ENCODE assay signal across 22 mouse cellular contexts in genomic region chr19:25547086-25547643, GRCm38 (mm10). TPM values are rescaled to one million over a fixed set of nuclear protein-coding genes. Genes with fewer than 3 reads are reported as not detected.
DNase-seq lines count a peak whose midpoint lies in the region; ATAC-seq and TF ChIP-seq lines count a peak whose summit lies in the region.
"Had no signal": no experiment of that assay in that cellular context is flagged by ENCODE, and none has a peak within 500 bp of the region (broad histone marks: within the 10 kb centered on the region; RNA-seq: fewer than 3 reads in every experiment).

No protein-coding gene starts in this region.

- no peak overlapping the region for H3K27ac ChIP-seq in CH12.LX (ENCODE audit: insufficient read depth, low read depth)
- H3K27ac ChIP-seq in liver, embryonic 12.5 days, result no peak overlapping the region
- H3K27ac ChIP-seq: embryonic facial prominence, embryonic 10.5 days; forebrain, embryonic 13.5 days; gastrocnemius, adult 2 months; heart, embryonic 13.5 days; hindbrain, embryonic 15.5 days had no signal

- no peaks in the 10 kb centered on the region for H3K27me3 ChIP-seq in CH12.LX (replicated peaks)
- no peaks in the 10 kb centered on the region for H3K27me3 ChIP-seq in liver, embryonic 12.5 days (replicated peaks)
- H3K27me3 ChIP-seq: forebrain, embryonic 13.5 days had no signal

- peak; percentile 68 for ATAC-seq in neutrophil, adult 5-6 weeks (ENCODE audit: extremely low read depth, insufficient number of reproducible peaks, low FRiP score, poor library complexity, severe bottlenecking)
- ATAC-seq in liver, embryonic 12.5 days, result no peak
- ATAC-seq in cerebellum, adult (ENCODE audit: insufficient number of reproducible peaks, low FRiP score, low TSS enrichment), result no peak
- ATAC-seq: forebrain, embryonic 13.5 days; forebrain, postnatal 0 days had no signal

- no peak for TF ChIP-seq CTCF in CH12.LX (conservative IDR thresholded peaks at IDR 0.05 in 1 of 2, IDR thresholded peaks at IDR 0.05 in 1 of 2; ENCODE audit: low read depth in 2 of 2, low read length in 2 of 2)

- peaks cover 8% of the 10 kb centered on the region for H3K9me3 ChIP-seq in CH12.LX (replicated peaks; ENCODE audit: low read length)
- H3K9me3 ChIP-seq in liver, embryonic 12.5 days (replicated peaks), result no peaks in the 10 kb centered on the region
- H3K9me3 ChIP-seq: forebrain, embryonic 13.5 days; heart, embryonic 13.5 days; hindbrain, embryonic 15.5 days had no signal

- H3K4me1 ChIP-seq in CH12.LX (ENCODE audit: control insufficient read depth in 1 of 2, insufficient read depth in 2 of 2), result peaks cover 9 to 67% of the 10 kb centered on the region in 2 experiments; a peak in 3 of 4 replicates
- no peaks in the 10 kb centered on the region for H3K4me1 ChIP-seq in liver, embryonic 12.5 days
- H3K4me1 ChIP-seq: embryonic facial prominence, embryonic 10.5 days; heart, embryonic 13.5 days had no signal

- in situ Hi-C loops in CH12.LX (cut with MboI; ENCODE audit: low pct_ligation_motif_present, low pct_unique_long_range_greater_than_20kb, low sequenced_read_pairs), result loop anchor here (5.0 kb wide), 1 partner anchor 90 kb away; no protein-coding TSS in a partner anchor

- peak; percentile 92 for TF ChIP-seq EP300 in CH12.LX (IDR thresholded peaks at IDR 0.05; ENCODE audit: low read length)

- peak overlapping the region; percentile 29; the same call in 1 of the 2 replicates for H3K4me2 ChIP-seq in CH12.LX (ENCODE audit: insufficient read depth, low read depth, poor library complexity, severe bottlenecking)
- no peak overlapping the region for H3K4me2 ChIP-seq in liver, embryonic 12.5 days
- H3K4me2 ChIP-seq: forebrain, embryonic 13.5 days; heart, embryonic 13.5 days; hindbrain, embryonic 15.5 days had no signal

- DNase-seq in lung, postnatal 25 days (ENCODE audit: low spot score), result peak; percentile 8
- DNase-seq in lung, adult 18-20 months, result no peak
- peak; percentile 71 for DNase-seq in CH12.LX (ENCODE audit: extremely low read depth)
- peak; percentile 54 to 56 for DNase-seq in spleen, postnatal 36 days (ENCODE audit: low spot score in 2 of 2)
- DNase-seq in yolk sac, embryonic 10.5 days (ENCODE audit: low spot score), result no peak
- DNase-seq: adrenal gland, adult 8-10 months; adrenal gland, postnatal 36 days; cerebellum, adult 2 months; cerebellum, postnatal 10 days; forebrain, postnatal 0 days; gastrocnemius, adult 2 months; gastrocnemius, postnatal 25 days; heart, postnatal 36 days had no signal

- dilution Hi-C loops in CH12.LX (cut with MboI; ENCODE audit: extremely low pct_ligation_motif_present, extremely low pct_unique_long_range_greater_than_20kb, low sequenced_read_pairs), result no loop called here

- no peak overlapping the region for H3K4me3 ChIP-seq in CH12.LX (replicated peaks in 1 of 3; ENCODE audit: low read depth in 2 of 3, low read length in 2 of 3, poor library complexity in 1 of 3)
- no peak overlapping the region for H3K4me3 ChIP-seq in liver, embryonic 12.5 days
- H3K4me3 ChIP-seq: embryonic facial prominence, embryonic 10.5 days; forebrain, embryonic 13.5 days; gastrocnemius, adult 2 months; heart, embryonic 13.5 days; hindbrain, embryonic 15.5 days had no signal

- H3K36me3 ChIP-seq in CH12.LX (replicated peaks in 1 of 2; ENCODE audit: control insufficient read depth in 1 of 2, insufficient read depth in 1 of 2, low read length in 1 of 2), result no peaks in the 10 kb centered on the region
- no peaks in the 10 kb centered on the region for H3K36me3 ChIP-seq in liver, embryonic 12.5 days
- H3K36me3 ChIP-seq: embryonic facial prominence, embryonic 10.5 days; heart, embryonic 13.5 days; hindbrain, embryonic 15.5 days had no signal

- H3K9ac ChIP-seq in CH12.LX (ENCODE audit: insufficient read depth, low read depth), result no peak overlapping the region
- H3K9ac ChIP-seq in liver, embryonic 12.5 days, result no peak overlapping the region
- H3K9ac ChIP-seq: forebrain, embryonic 13.5 days; forebrain, postnatal 0 days; heart, embryonic 13.5 days; hindbrain, embryonic 15.5 days had no signal

- H3K79me2 ChIP-seq in CH12.LX (replicated peaks; ENCODE audit: control insufficient read depth, extremely low read depth, insufficient read depth, poor library complexity, severe bottlenecking), result no peaks in the 10 kb centered on the region

- no peak for TF ChIP-seq RAD21 in CH12.LX (IDR thresholded peaks at IDR 0.05; ENCODE audit: low read depth, low read length)

- 58% methylated on average over 9 of the region's 9 CpGs for WGBS in liver, embryonic 12.5 days (ENCODE audit: insufficient replicate concordance)

- TF ChIP-seq POLR2A in CH12.LX (IDR thresholded peaks at IDR 0.05; ENCODE audit: low read depth, low read length), result no peak

TF ChIP-seq in CH12.LX, 34 proteins besides CTCF, POLR2A, EP300 and RAD21:
- TF ChIP-seq JUND (conservative IDR thresholded peaks at IDR 0.05; ENCODE audit: low read depth, low read length) (0 out of 2 replicates have a peak, but pooled peaks have one; percentile 31), NELFE (IDR thresholded peaks at IDR 0.05; ENCODE audit: low read depth, low read length) (no peak), JUN (IDR thresholded peaks at IDR 0.05; ENCODE audit: insufficient read depth, low read depth, low read length) (no peak), RCOR1 (conservative IDR thresholded peaks at IDR 0.05; ENCODE audit: low read depth, low read length) (0 out of 2 replicates have a peak, but pooled peaks have one; percentile 40), GABPA (IDR thresholded peaks at IDR 0.05; ENCODE audit: insufficient replicate concordance, low read depth, low read length) (no peak), CHD1 (IDR thresholded peaks at IDR 0.05; ENCODE audit: low read depth, low read length) (no peak), UBTF (IDR thresholded peaks at IDR 0.05; ENCODE audit: low read depth, low read length) (no peak), ZMIZ1 (IDR thresholded peaks at IDR 0.05; ENCODE audit: low read depth, low read length) (no peak), MAX (IDR thresholded peaks at IDR 0.05; ENCODE audit: low read length) (peak; percentile 62), ZKSCAN1 (IDR thresholded peaks at IDR 0.05; ENCODE audit: borderline replicate concordance, low read depth, low read length) (no peak), ETS1 (conservative IDR thresholded peaks at IDR 0.05; ENCODE audit: low read depth, low read length) (peak; percentile 94), CHD2 (IDR thresholded peaks at IDR 0.05; ENCODE audit: low read length) (no peak), MAFK (IDR thresholded peaks at IDR 0.05; ENCODE audit: insufficient replicate concordance, low read length) (0 out of 2 replicates have a peak, but pooled peaks have one; percentile 38), KAT2A (IDR thresholded peaks at IDR 0.05; ENCODE audit: insufficient replicate concordance, low read length) (no peak), USF2 (conservative IDR thresholded peaks at IDR 0.05; ENCODE audit: low read depth, low read length) (no peak), USF1 (IDR thresholded peaks at IDR 0.05; ENCODE audit: low read depth, low read length) (no peak), MEF2A (IDR thresholded peaks at IDR 0.05; ENCODE audit: borderline replicate concordance, low read depth, low read length) (peak; percentile 84; the same call in 1 of the 2 replicates), PAX5 (IDR thresholded peaks at IDR 0.05; ENCODE audit: low read length) (no peak), TBP (conservative IDR thresholded peaks at IDR 0.05; ENCODE audit: low read depth, low read length) (no peak), HCFC1 (IDR thresholded peaks at IDR 0.05; ENCODE audit: low read depth, low read length) (no peak), IRF4 (IDR thresholded peaks at IDR 0.05; ENCODE audit: low read depth, low read length) (peak; percentile 93), SMC3 (IDR thresholded peaks at IDR 0.05; ENCODE audit: low read depth, low read length) (no peak), E2F4 (IDR thresholded peaks at IDR 0.05; ENCODE audit: insufficient replicate concordance, low read depth, low read length) (no peak), BHLHE40 (IDR thresholded peaks at IDR 0.05; ENCODE audit: low read depth, low read length) (peak; percentile 78), ZC3H11A (IDR thresholded peaks at IDR 0.05; ENCODE audit: low read depth, low read length) (no peak), MXI1 (IDR thresholded peaks at IDR 0.05; ENCODE audit: low read depth, low read length) (peak; percentile 64; the same call in 1 of the 2 replicates), SIN3A (IDR thresholded peaks at IDR 0.05; ENCODE audit: low read length) (peak; percentile 93), ZNF384 (IDR thresholded peaks at IDR 0.05; ENCODE audit: low read depth, low read length) (no peak), MAZ (IDR thresholded peaks at IDR 0.05; ENCODE audit: low read depth, low read length) (no peak), POLR2AphosphoS2 (IDR thresholded peaks at IDR 0.05; ENCODE audit: low read depth, low read length) (no peak), TCF12 (IDR thresholded peaks at IDR 0.05; ENCODE audit: low read depth, low read length) (peak; percentile 52; the same call in 1 of the 2 replicates), MYC (IDR thresholded peaks at IDR 0.05; ENCODE audit: low read depth, low read length) (peak; percentile 57; the same call in 1 of the 2 replicates), ELF1 (IDR thresholded peaks at IDR 0.05; ENCODE audit: low read depth, low read length) (peak; percentile 27; the same call in 1 of the 2 replicates), NRF1 (IDR thresholded peaks at IDR 0.05; ENCODE audit: low read depth, low read length) (no peak)

RNA-seq across cellular contexts. Expression of gene Dmrt1, which starts 41.7 kb away (rescaled TPM):
- total RNA-seq in CH12.LX (2012; rRNA removed) (not detected in 2 replicates), CH12.LX (2014; rRNA removed) (0.24 and 0.50 TPM in 2 replicates)
- 0.30 TPM in 1 of 2 replicates, not detected in the other for polyA plus RNA-seq in CH12.LX (2012; ENCODE audit: insufficient read length, low read depth)
- total RNA-seq in neutrophil, adult 5-6 weeks (2017), result not detected in 2 replicates
- polyA plus RNA-seq in liver, embryonic 12.5 days (2016; fragmentation: Nextera tagmentation; extraction: Ambion mirVana), result 0.06 TPM in 1 of 2 replicates, not detected in the other
- total RNA-seq: adrenal gland, adult 8-10 months; adrenal gland, postnatal 36 days; forebrain, postnatal 0 days; gastrocnemius, adult 2 months; gastrocnemius, postnatal 25 days; granulocyte monocyte progenitor cell, adult 5-6 weeks; heart, postnatal 36 days had no signal
- polyA plus RNA-seq: cerebellum, adult 2 months; forebrain, postnatal 0 days; heart, postnatal 0 days; hindbrain, embryonic 15.5 days had no signal

Comparison
In these comparisons a context has a peak if more than half of its experiments do, and no peak if none do; other contexts are left out.
1. DNase-seq: peak in lung, postnatal 25 days (single experiment), CH12.LX (single experiment) and spleen, postnatal 36 days (2 of 2); none in lung, adult 18-20 months (0 of 2) and yolk sac, embryonic 10.5 days (single experiment).